Mouse (Mus musculus) stomach, embryonic 16.5 days (tissue): ENCODE data around the gene Mrpl54. TPM values are rescaled to one million over a fixed set of nuclear protein-coding genes. Genes with fewer than 3 reads are reported as not detected.
A peak's percentile ranks its signal among the peaks of the same experiment; 100 is the strongest.

Source experiments
- ATAC-seq: fragments of 200-750 bp; cut with Nextera tagmentation; 2 replicates; pipeline ENCODE4 v1.8.0; 2017; ENCODE audit warnings: moderate number of reproducible peaks, moderate TSS enrichment; ENCODE audit not compliant: insufficient read depth, low FRiP score
- H3K27ac ChIP-seq: fragments of 300-500 bp; sonication (generic); 2 replicates; pipeline ENCODE4 v1.5.1; 2014; ENCODE audit warnings: low read length
- H3K27me3 ChIP-seq: fragments of 300-500 bp; sonication (generic); 2 replicates; pipeline ENCODE4 v1.6.1; 2014; ENCODE audit warnings: low read length, control low read depth, mixed read lengths; ENCODE audit not compliant: control insufficient read depth, insufficient read depth
- H3K36me3 ChIP-seq: fragments of 300-500 bp; sonication (generic); 2 replicates; pipeline ENCODE4 v1.6.1; 2014; ENCODE audit warnings: low read length; ENCODE audit not compliant: control insufficient read depth, insufficient read depth
- H3K4me1 ChIP-seq: fragments of 300-500 bp; sonication (generic); 2 replicates; pipeline ENCODE4 v1.6.1; 2014; ENCODE audit warnings: low read length, control low read depth, mixed read lengths; ENCODE audit not compliant: control insufficient read depth, insufficient read depth
- H3K4me2 ChIP-seq: fragments of 300-500 bp; sonication (generic); 2 replicates; pipeline ENCODE4 v1.6.1; 2014; ENCODE audit warnings: low read depth, low read length, mixed read lengths
- H3K4me3 ChIP-seq: fragments of 300-500 bp; sonication (generic); replicated peaks from 2 replicates; pipeline ENCODE4 v1.5.1; 2014; ENCODE audit warnings: mild to moderate bottlenecking, low read length
- H3K9ac ChIP-seq: fragments of 300-500 bp; sonication (generic); 2 replicates; pipeline ENCODE4 v1.6.1; 2014; ENCODE audit warnings: low read length
- H3K9me3 ChIP-seq: fragments of 300-500 bp; sonication (generic); replicated peaks from 2 replicates; pipeline ENCODE4 v1.6.1; 2016; ENCODE audit warnings: low read length, control low read depth; ENCODE audit not compliant: control insufficient read depth
- WGBS: fragments of 180-500 bp; shearing (Covaris S2); extraction: QIAGEN DNeasy Blood & Tissue Kit; methylation state at CpG from one replicate; pipeline ENCODE4 v1.1.7; 2014; 5-methylcytosine and 5-hydroxymethylcytosine counted together
- polyA plus RNA-seq: library from polyadenylated mRNA; unstranded; fragments of >200 nt; fragmentation: Nextera tagmentation; extraction: Ambion mirVana; gene quantifications from 2 replicates; pipeline ENCODE4 v1.2.1, GENCODE M21; 2015

The Mrpl54 gene
- polyA plus RNA-seq, 1 experiment from 2014 or later: 220 TPM

GRCm38 (mm10) chr10:81244146-81244545, 22.6 kb downstream of the Mrpl54 start:
- Histone ChIP-seq H3K36me3 (no peaks in the 10 kb centered on the region), H3K9ac (no peak overlapping the region), H3K27me3 (peaks cover 9% of the 10 kb centered on the region; the same call in 1 of the 2 replicates), H3K9me3 (no peaks in the 10 kb centered on the region), H3K4me1 (no peaks in the 10 kb centered on the region), H3K4me2 (no peak overlapping the region), H3K4me3 (no peak overlapping the region), H3K27ac (no peak overlapping the region)
- no peak for ATAC-seq
- 83% methylated on average over 4 of the region's 4 CpGs for WGBS

- ATAC-seq: no peak
- peaks cover 12% of the 10 kb centered on the region for H3K27me3 ChIP-seq
- no peak overlapping the region for H3K4me3 ChIP-seq
- WGBS: 91% methylated on average over 16 of the region's 16 CpGs
- no peaks in the 10 kb centered on the region for H3K4me1 ChIP-seq
- H3K9me3 ChIP-seq: no peaks in the 10 kb centered on the region
- no peak overlapping the region for H3K27ac ChIP-seq
- H3K4me2 ChIP-seq: no peak overlapping the region
- H3K36me3 ChIP-seq: no peaks in the 10 kb centered on the region
- H3K9ac ChIP-seq: no peak overlapping the region
Measured at GRCm38 (mm10) chr10:81242021-81242420, 24.7 kb downstream of the Mrpl54 start.

DNA sequence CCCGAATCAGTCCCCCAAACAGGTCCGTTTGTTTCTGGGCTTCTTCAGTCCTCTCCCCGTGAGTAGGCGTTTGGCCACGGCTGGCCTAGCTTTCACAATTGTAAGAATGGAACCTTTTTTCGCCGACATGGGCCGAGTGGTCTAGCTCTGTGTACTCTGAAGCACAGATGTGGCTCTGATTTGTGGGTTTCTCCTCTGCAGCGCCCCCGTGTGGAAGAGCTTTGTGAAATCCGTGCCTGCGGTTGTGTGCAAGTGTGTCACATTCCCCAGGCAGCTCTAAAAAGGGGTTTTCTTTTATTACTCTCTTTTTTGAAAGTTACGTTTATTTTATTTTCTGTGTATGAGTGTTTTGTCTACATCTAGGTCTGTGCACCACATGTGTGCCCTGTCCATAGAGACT, 25.9 kb downstream of the Mrpl54 start:
- no peaks in the 10 kb centered on the region for H3K4me1 ChIP-seq
- 28% methylated on average over 13 of the region's 13 CpGs for WGBS
- H3K4me3 ChIP-seq: no peak overlapping the region
- H3K9me3 ChIP-seq: no peaks in the 10 kb centered on the region
- no peaks in the 10 kb centered on the region for H3K36me3 ChIP-seq
- H3K9ac ChIP-seq: no peak overlapping the region
- H3K4me2 ChIP-seq: no peak overlapping the region
- peaks cover 12% of the 10 kb centered on the region for H3K27me3 ChIP-seq
- H3K27ac ChIP-seq: no peak overlapping the region
- ATAC-seq: no peak

DNA sequence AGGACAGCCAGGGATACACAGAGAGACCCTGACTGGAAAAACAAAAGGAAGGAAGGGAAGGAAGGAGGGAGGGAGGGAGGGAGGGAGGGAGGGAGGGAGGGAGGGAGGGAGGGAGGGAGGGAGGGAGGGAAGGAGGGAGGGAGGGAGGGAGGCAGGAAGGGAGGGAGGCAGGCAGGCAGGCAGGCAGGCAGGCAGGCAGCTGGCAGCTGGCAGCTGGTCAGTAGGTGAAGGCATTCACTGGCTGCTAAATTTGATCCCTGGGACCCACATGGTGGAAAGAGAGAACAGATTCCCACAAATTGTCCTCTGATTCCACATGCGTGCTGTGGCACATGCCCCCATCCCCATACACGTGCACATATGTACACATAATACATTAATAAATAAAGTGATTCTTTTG, 28.1 kb downstream of the Mrpl54 start:
- no peak for ATAC-seq
- H3K9me3 ChIP-seq: no peaks in the 10 kb centered on the region
- H3K4me1 ChIP-seq: 0 out of 2 replicates have a peak, but pooled peaks cover 5% of the 10 kb centered on the region
- no peak overlapping the region for H3K4me3 ChIP-seq
- peaks cover 12% of the 10 kb centered on the region for H3K27me3 ChIP-seq
- no peak overlapping the region for H3K4me2 ChIP-seq
- no peak overlapping the region for H3K27ac ChIP-seq
- no peak overlapping the region for H3K9ac ChIP-seq
- no peaks in the 10 kb centered on the region for H3K36me3 ChIP-seq
- WGBS: 74% methylated on average over 2 of the region's 2 CpGs

GRCm38 (mm10) chr10:81236471-81237268, 30.1 kb downstream of the Mrpl54 start:
- H3K27ac ChIP-seq: no peak overlapping the region
- H3K9ac ChIP-seq: no peak overlapping the region
- WGBS: 85% methylated on average over 12 of the region's 12 CpGs
- H3K9me3 ChIP-seq: no peaks in the 10 kb centered on the region
- H3K4me1 ChIP-seq: 0 out of 2 replicates have a peak, but pooled peaks cover 7% of the 10 kb centered on the region
- H3K4me3 ChIP-seq: no peak overlapping the region
- H3K36me3 ChIP-seq: no peaks in the 10 kb centered on the region
- no peak for ATAC-seq
- H3K27me3 ChIP-seq: peaks cover 12% of the 10 kb centered on the region
- H3K4me2 ChIP-seq: no peak overlapping the region

GRCm38 (mm10) chr10:81234206-81234605, 32.5 kb downstream of the Mrpl54 start:
- Histone ChIP-seq H3K4me1 (0 out of 2 replicates have a peak, but pooled peaks cover 7% of the 10 kb centered on the region), H3K27me3 (peaks cover 21% of the 10 kb centered on the region), H3K4me3 (no peak overlapping the region), H3K9ac (no peak overlapping the region), H3K27ac (no peak overlapping the region), H3K36me3 (no peaks in the 10 kb centered on the region), H3K4me2 (no peak overlapping the region), H3K9me3 (no peaks in the 10 kb centered on the region)
- WGBS: 71% methylated on average over 6 of the region's 6 CpGs
- ATAC-seq: no peak

- Histone ChIP-seq H3K36me3 (no peaks in the 10 kb centered on the region), H3K9ac (peak overlapping the region; percentile 80), H3K4me2 (peak overlapping the region; percentile 60), H3K4me1 (0 out of 2 replicates have a peak, but pooled peaks cover 7% of the 10 kb centered on the region), H3K27me3 (peaks cover 22% of the 10 kb centered on the region), H3K27ac (peak overlapping the region; percentile 39; the same call in 1 of the 2 replicates), H3K9me3 (no peaks in the 10 kb centered on the region), H3K4me3 (peak overlapping the region; percentile 68)
- under 1% methylated on average over 28 of the region's 28 CpGs for WGBS
- peak; percentile 73 for ATAC-seq
Measured at GRCm38 (mm10) chr10:81233226-81233585, 33.5 kb downstream of the Mrpl54 start.

- ATAC-seq: peak; percentile 89
- Histone ChIP-seq H3K27ac (peak within 1 kb of the TSS; percentile 39; the same call in 1 of the 2 replicates), H3K9ac (peak within 1 kb of the TSS; percentile 80), H3K4me2 (peak within 1 kb of the TSS; percentile 60), H3K4me3 (peak within 1 kb of the TSS; percentile 68), H3K9me3 (no peaks in the 10 kb centered on the region), H3K27me3 (peaks cover 22% of the 10 kb centered on the region), H3K4me1 (0 out of 2 replicates have a peak, but pooled peaks cover 7% of the 10 kb centered on the region), H3K36me3 (no peaks in the 10 kb centered on the region)
- WGBS: 6% methylated on average over 29 of the region's 29 CpGs
Measured at GRCm38 (mm10) chr10:81232580-81233225, 34.0 kb downstream of the Mrpl54 start, which contains the start of gene Zfr2. TSS of gene Zfr2 (plus strand) at chr10:81233155.

GRCm38 (mm10) chr10:81231436-81231835, 35.3 kb downstream of the Mrpl54 start:
- no peak for ATAC-seq
- Histone ChIP-seq H3K36me3 (no peaks in the 10 kb centered on the region), H3K9me3 (no peaks in the 10 kb centered on the region), H3K4me1 (0 out of 2 replicates have a peak, but pooled peaks cover 7% of the 10 kb centered on the region), H3K4me2 (no peak overlapping the region), H3K27me3 (peaks cover 22% of the 10 kb centered on the region), H3K4me3 (no peak overlapping the region), H3K27ac (no peak overlapping the region), H3K9ac (no peak overlapping the region)
- 54% methylated on average over 7 of the region's 7 CpGs for WGBS
